Mouse (Mus musculus) brain, embryonic 14.5 days (tissue): Measurements from ENCODE around the gene Cacna1d. TPM values are rescaled to one million over a fixed set of nuclear protein-coding genes. Genes with fewer than 3 reads are reported as not detected.

Experiments used
- DNase-seq: peaks from one replicate; pipeline ENCODE4 v3.0.0-alpha.2; 2011; ENCODE audit warnings: low read depth
- CTCF ChIP-seq: fragments of 200-500 bp; IDR thresholded peaks from 2 replicates; pipeline ENCODE4 v1.5.1; 2012; ENCODE audit warnings: inconsistent platforms, mild to moderate bottlenecking, moderate library complexity, borderline replicate concordance; ENCODE audit not compliant: insufficient read depth, insufficient read length; ENCODE audit errors: extremely low read depth
- POLR2A ChIP-seq: fragments of 200-500 bp; IDR thresholded peaks from 2 replicates; pipeline ENCODE4 v1.6.1; 2012; ENCODE audit warnings: mild to moderate bottlenecking, inconsistent platforms, borderline replicate concordance; ENCODE audit not compliant: poor library complexity, insufficient read depth, insufficient read length, severe bottlenecking; ENCODE audit errors: extremely low read depth
- polyA plus RNA-seq: library from polyadenylated mRNA; depleted of rRNA; stranded (reverse); fragments of >200 nt; gene quantifications from 2 replicates; pipeline ENCODE4 v1.2.3, GENCODE M21; 2012

Gene Cacna1d
- polyA plus RNA-seq, 1 experiment = 34.7 TPM

DNA sequence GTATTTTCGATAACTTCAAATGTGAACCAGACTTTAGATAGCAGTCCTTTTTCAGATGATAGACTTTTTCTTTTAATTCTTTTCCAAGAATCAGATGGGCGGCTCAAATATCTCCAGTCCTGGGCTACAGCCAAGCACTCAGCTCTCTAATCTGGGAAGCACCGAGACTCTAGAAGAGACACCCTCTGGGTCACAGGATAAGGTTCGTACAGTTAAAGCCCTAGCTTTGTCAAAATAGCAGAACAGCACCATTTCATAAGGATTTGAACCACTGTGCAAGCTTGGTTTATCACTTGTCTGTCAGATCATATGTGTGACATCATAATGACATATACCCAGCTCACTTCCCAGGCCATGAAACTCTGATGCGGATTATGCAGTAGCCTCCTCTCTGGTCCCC is 21.6 kb upstream of the Cacna1d start:
- TF ChIP-seq POLR2A = no peak
- no peak for TF ChIP-seq CTCF

DNA sequence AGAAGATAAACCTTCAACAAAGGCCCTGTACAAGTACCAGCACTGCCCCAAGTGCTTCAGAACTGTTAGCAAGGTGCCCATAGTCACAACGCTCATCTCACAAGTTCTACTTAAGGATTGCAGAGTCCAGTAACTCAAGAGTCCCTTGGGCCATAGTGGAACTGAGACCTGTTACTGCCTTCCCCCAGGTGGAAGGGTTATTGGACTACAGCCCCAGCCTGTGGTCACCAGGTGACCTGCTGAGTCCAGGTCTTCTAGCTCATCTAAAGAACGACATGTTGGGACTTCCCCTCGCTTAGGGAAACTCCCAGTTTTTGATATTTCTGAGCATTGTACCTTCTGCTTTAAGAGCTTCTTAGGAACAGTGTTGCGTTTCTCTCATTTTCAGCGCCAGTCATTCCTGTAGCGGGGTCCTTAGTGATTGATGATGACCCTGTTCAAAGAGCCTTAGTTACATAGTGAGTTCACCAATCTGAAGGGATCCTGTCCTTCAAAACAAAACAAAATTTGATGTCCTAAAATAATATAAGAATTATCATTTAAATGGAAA is 19.0 kb upstream of the Cacna1d start:
- no peak for TF ChIP-seq POLR2A
- no peak for TF ChIP-seq CTCF
- no peak for DNase-seq

More for the DNA sequence above, 21.6 kb upstream of the Cacna1d start:
- DNase-seq = no peak

DNA sequence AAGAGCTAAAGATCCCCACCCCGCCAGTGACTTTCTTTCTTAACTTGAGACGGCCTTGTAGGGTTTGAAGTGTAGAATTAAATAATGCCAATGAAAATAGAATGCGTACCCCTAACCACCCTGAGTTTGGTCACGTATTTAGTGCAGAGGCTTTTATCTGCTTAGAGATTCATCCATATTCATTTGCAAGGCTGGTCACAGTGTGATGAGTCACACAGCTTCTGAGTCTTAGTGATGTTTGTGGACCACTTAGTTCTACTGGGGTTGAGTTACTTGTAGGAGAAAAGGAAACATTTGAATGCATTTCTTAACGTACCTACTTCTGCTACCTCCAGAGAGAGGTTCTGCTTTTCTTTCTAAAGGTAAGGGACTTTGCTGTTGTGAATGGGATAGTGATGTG is 13.7 kb upstream of the Cacna1d start:
- no peak for DNase-seq
- TF ChIP-seq POLR2A = no peak
- no peak for TF ChIP-seq CTCF

DNA sequence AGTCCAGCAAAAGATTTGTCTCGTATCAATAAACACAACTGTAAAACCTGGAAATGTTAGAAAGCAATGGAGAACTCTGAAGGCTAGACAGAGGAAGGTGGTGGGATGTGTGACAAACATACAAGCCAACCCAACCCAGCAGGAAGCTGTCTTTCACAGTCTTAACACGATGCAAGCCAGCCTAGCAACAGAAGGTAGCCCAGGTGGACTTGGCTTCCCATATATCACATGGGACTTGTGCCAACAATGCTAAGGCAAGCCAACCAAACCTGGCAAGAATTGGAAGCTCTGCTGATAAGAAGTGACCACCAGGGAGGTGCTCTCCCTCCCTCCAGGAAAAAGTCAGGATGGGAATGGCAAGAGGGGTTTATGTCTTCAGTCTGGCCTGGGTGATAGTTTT is 6.9 kb upstream of the Cacna1d start:
- DNase-seq = peak; percentile 19

DNA sequence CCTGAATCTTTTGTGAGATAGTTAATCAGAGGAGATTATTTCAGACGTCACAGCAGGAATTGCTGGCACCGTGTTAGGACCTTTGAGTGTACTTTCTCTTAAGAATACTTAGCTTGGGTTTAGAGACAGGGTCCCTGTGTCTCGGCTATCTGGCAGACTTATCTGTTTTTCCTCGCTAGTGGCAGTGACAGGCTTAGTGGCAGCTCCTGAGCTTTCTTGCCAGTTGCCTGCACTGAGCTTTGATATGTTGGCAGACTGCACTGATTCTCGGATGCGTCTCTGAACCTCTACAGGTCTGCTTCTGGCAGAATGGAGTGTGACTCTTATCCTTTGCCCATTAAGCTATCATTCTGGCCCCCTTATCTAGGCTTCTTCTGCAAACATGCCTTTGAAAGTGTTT is 3.7 kb upstream of the Cacna1d start:
- peak; percentile 66 for DNase-seq
- no peak for TF ChIP-seq POLR2A
- TF ChIP-seq CTCF = no peak

More for the DNA sequence above, 6.9 kb upstream of the Cacna1d start:
- TF ChIP-seq CTCF = no peak
- TF ChIP-seq POLR2A = no peak

DNA sequence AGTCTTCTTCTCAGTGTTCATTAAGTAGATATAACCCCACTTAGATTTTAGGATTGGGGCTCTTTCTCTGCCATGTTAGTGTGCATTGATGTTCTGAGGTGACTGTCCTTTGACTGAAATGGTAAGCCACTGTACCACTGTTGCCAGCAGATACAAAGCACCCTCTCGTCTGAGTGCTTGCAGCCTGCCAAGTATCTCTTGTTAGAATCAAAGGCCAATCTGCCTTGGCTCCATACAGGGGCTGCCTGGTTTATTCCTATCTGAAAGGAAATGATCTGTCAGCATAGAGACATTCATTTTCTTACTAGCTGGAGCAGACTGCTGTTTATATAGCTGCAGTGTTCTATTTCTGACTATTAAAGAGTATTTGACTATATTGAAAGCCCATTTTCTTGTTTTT is 2.0 kb upstream of the Cacna1d start:
- peak; percentile 52 for DNase-seq
- no peak for TF ChIP-seq CTCF
- no peak for TF ChIP-seq POLR2A

DNA sequence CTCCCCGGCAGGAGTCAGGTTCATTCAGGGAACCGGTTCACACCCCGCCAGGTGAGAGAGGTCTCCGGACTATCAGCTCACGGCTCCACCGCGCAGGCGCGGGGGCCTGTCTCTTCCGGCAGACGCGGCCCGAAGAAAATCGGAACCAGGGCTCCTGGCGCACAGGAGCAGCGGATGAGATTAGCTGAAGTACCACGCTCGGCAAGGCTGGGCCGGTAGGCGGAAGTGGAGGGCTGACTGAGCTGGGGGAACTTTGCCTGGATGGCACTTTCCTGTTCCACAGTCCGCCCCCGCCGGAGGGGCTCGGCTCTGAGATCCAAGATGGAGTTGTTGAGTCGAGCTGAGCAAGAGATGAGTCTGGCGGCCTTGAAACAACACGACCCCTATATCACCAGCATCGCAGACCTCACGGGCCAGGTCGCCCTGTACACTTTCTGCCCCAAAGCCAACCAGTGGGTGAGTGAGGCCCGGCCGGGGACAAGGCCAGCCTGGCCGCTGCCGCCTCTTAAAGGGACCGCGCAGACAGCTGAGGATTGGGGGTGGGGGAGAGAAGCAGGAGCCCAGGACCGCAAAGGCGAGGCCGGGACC is 11.8 kb downstream of the Cacna1d start, which contains the start of gene Dcp1a:
Gene Dcp1a (plus strand): TSS at position 175 of the 588 bp plus-strand sequence.
- TF ChIP-seq CTCF = no peak
- peak; percentile 45; the same call in 1 of the 2 replicates for TF ChIP-seq POLR2A
- peak; percentile 99 for DNase-seq

DNA sequence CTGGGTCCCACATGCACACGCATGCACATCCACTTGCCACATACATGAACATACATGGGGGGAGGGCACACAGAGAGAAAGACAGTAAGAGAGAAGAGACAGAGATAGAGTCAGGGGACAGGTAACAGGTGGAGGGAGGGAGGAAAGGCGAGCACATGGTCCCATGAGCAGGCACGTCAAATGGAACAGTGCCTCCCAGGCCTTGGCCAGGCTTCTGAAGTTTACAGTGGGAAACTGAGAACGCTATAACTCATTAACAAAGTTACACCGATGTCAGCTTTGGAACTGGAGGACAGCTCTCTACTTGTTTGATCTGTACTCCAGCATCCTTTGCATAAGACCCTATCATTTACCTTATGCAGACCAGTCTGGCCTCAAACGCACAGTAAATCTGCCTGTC is 16.8 kb downstream of the Cacna1d start:
- TF ChIP-seq CTCF = no peak
- TF ChIP-seq POLR2A = no peak

DNA sequence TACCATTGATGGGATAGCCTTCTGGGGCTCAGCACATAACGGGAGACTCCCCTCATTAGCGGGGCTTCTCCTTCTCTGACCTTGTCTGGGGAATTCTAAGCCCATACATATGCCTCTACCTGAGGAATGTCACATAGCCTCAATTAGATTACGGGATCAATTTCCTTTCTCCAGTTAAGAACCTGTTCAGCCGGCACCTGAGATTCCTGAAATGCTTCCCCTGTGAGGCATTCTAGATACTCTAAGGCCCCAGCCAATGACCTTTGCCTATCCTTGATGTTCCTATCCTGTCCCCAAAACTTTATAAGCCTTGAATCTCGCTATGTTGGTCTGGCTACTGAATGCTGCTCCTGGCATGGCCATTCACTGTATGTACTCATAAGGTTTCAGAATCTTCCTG is 17.6 kb downstream of the Cacna1d start:
- TF ChIP-seq POLR2A (no peak), CTCF (no peak)
- no peak for DNase-seq

More for the DNA sequence above, 16.8 kb downstream of the Cacna1d start:
- DNase-seq = no peak

DNA sequence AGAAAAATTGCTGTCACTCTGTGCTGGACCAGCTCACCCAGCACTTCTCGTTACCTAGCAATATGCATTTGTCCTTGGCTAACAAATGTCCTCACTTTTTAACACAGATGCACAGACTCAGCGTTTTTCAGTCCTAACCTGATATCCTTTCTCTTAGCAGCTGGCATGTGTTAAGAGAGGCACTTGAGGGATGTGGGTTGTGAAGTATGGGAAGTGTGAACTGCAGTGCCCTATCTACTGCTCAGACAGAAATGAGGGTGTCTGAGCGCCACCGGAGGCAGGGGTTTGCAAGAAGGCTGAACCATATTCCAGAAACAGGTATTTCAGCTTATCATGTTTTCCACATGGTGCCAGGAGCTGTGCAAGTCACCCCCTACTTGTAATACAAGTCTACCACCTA is 27.9 kb downstream of the Cacna1d start:
- DNase-seq = no peak
- TF ChIP-seq POLR2A (no peak), CTCF (no peak)

DNA sequence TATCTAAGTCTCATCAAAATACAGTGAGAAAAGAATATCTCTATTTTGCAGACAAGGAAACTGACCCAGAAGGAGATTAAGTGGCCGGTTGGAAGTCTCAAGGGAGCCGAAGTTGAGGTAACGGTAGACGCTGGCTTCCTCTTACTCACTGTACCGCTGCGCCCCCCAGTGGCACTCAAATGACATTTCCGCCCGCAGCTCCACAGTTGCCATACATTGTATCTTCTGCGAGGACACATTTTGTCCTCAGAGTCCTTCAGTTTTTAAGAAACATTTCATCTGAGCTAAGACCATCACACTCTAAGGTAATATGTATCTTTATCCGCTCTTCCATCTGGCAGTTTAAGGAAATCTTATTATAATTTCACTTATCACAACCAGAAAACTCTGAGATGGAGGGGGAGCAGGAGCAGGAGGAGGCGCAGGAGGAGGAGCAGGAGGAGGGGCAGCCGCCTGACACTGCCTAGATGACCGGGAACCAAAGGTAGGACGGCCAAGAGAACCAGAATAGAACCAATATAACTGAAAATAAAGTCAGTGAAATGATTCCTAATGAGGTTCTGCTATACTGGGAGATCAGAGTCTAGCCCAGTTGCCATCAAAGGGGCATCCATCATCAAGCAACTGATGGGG is 31.2 kb downstream of the Cacna1d start:
- peak; percentile 95 for TF ChIP-seq CTCF
- TF ChIP-seq POLR2A = no peak
- peak; percentile 88 for DNase-seq
